Mouse (Mus musculus) liver, embryonic 14.5 days (tissue): Measurements from ENCODE around the gene Akr1c19.

Source experiments
- CTCF ChIP-seq: IDR thresholded peaks from 2 replicates; pipeline ENCODE4 v1.5.1; 2016; ENCODE audit warnings: antibody characterized with exemption, low read depth, control low read depth
- EP300 ChIP-seq: IDR thresholded peaks from 2 replicates; pipeline ENCODE4 v1.6.1; 2016; ENCODE audit warnings: antibody characterized with exemption, low read depth

- no peak for TF ChIP-seq CTCF
- no peak for TF ChIP-seq EP300
Observed at GRCm38 (mm10) chr13:4264612-4265011, 36.1 kb downstream of the Akr1c19 start.
